Mouse (Mus musculus) CD4-positive naive resting alpha-beta T cell, adult 57 days (primary cell): ENCODE results near the gene Gm20888. TPM values are rescaled to one million over a fixed set of nuclear protein-coding genes. Genes with fewer than 3 reads are reported as not detected.

ENCODE experiments used
- total RNA-seq: library from RNA; stranded (reverse); gene quantifications from one replicate; pipeline ENCODE4 v1.2.4, GENCODE M21; 2023

Gene Gm20888
- total RNA-seq, result not detected

DNA sequence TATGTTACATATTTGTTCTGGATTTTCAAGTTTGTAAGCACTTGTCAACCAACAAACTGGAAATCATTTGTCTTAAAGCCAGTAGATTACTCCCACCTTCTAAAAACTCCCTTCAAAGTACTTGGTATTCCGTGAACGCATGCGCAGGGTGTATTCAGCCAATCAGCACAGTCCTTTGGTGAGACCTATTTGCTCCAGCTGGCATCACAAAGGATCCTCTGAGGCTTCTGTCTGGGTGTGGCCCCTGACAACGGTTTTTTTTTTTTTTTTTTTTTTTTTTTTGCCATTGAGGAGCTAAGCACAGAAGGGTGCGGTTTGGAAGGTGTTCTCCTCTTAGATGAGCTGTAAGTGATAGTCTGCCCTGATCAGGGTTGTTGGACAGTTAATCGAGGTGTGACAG, at the start of gene Gm20888:
Gene Gm20888, plus strand, starts transcription at position 301 of the 400 bp plus-strand sequence.

Other genes with a start within 250 kb of the Gm20888 start
- not detected for gene Gm21118, start 168.2 kb upstream of the Gm20888 start, total RNA-seq
- not detected for gene Gm29423, start 138.6 kb upstream of the Gm20888 start, total RNA-seq
- gene Gm29644, start 138.5 kb upstream of the Gm20888 start, total RNA-seq, result not detected